Mouse (Mus musculus) kidney, embryonic 16.5 days (tissue): ENCODE data around the gene Tmem45a2. TPM values are rescaled to one million over a fixed set of nuclear protein-coding genes. Genes with fewer than 3 reads are reported as not detected.
"Not testable (repeated sequence)": the region's sequence is repeated elsewhere in the genome, so short reads cannot be mapped to it uniquely, and the experiment has no call there.

Experiments
- ATAC-seq: fragments of 200-750 bp; cut with Nextera tagmentation; 2 replicates; pipeline ENCODE4 v1.8.0; 2017; ENCODE audit warnings: moderate TSS enrichment; ENCODE audit not compliant: low FRiP score, low TSS enrichment
- H3K27ac ChIP-seq: fragments of 300-500 bp; sonication (generic); 2 replicates; pipeline ENCODE4 v1.5.1; 2014; ENCODE audit warnings: low read length
- H3K27me3 ChIP-seq: fragments of 300-500 bp; sonication (generic); 2 replicates; pipeline ENCODE4 v1.6.1; 2014; ENCODE audit warnings: low read length, control low read depth, mixed read lengths; ENCODE audit not compliant: insufficient read depth
- H3K36me3 ChIP-seq: fragments of 300-500 bp; sonication (generic); 2 replicates; pipeline ENCODE4 v1.6.1; 2014; ENCODE audit warnings: low read length, control low read depth, mixed read lengths; ENCODE audit not compliant: insufficient read depth
- H3K4me1 ChIP-seq: fragments of 300-500 bp; sonication (generic); 2 replicates; pipeline ENCODE4 v1.6.1; 2014; ENCODE audit warnings: low read length, control low read depth, mixed read lengths; ENCODE audit not compliant: insufficient read depth
- H3K4me2 ChIP-seq: fragments of 300-500 bp; sonication (generic); replicated peaks from 2 replicates; pipeline ENCODE4 v1.6.1; 2014; ENCODE audit warnings: low read depth, low read length
- H3K4me3 ChIP-seq: fragments of 300-500 bp; sonication (generic); 2 replicates; pipeline ENCODE4 v1.5.1; 2014; ENCODE audit warnings: mild to moderate bottlenecking, low read length
- H3K9ac ChIP-seq: fragments of 300-500 bp; sonication (generic); replicated peaks from 2 replicates; pipeline ENCODE4 v1.6.1; 2014; ENCODE audit warnings: low read length
- H3K9me3 ChIP-seq: fragments of 300-500 bp; sonication (generic); 2 replicates; pipeline ENCODE4 v1.6.1; 2016; ENCODE audit warnings: low read length, control low read depth
- WGBS: fragments of 180-500 bp; shearing (Covaris S2); extraction: QIAGEN DNeasy Blood & Tissue Kit; methylation state at CpG from one replicate; pipeline ENCODE4 v1.1.7; 2014; 5-methylcytosine and 5-hydroxymethylcytosine counted together
- polyA plus RNA-seq: library from polyadenylated mRNA; unstranded; fragments of >200 nt; fragmentation: Nextera tagmentation; extraction: Ambion mirVana; gene quantifications from 2 replicates; pipeline ENCODE4 v1.2.1, GENCODE M21; 2015

Gene Tmem45a2
- polyA plus RNA-seq, 1 experiment from 2014 or later = 0.09 TPM

DNA sequence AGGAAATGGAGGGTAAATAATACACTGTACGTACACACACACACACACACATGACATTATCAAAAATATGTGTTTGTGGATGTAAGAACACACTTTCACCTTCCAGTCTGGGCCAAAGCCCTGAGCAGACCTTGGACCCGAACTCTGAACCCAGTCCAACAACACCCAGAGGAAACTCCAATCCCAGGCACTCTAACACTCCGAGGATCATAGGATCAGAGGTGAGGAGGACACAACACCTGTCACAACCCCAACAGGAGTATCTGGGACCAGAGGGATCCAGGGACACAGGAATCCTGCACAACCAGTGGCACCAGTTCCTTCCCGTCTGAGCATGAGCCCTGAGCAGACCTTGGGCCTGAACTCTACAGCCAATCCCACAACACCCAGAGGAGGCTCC is 8.4 kb upstream of the Tmem45a2 start:
- H3K4me1 ChIP-seq = no peaks in the 10 kb centered on the region
- no peak for ATAC-seq
- no peak overlapping the region for H3K4me3 ChIP-seq
- H3K27me3 ChIP-seq = no peaks in the 10 kb centered on the region
- no peak overlapping the region for H3K9ac ChIP-seq
- WGBS = 83% methylated on average over 4 of the region's 4 CpGs
- H3K9me3 ChIP-seq = no peaks in the 10 kb centered on the region
- H3K4me2 ChIP-seq = no peak overlapping the region
- no peaks in the 10 kb centered on the region for H3K36me3 ChIP-seq
- no peak overlapping the region for H3K27ac ChIP-seq

DNA sequence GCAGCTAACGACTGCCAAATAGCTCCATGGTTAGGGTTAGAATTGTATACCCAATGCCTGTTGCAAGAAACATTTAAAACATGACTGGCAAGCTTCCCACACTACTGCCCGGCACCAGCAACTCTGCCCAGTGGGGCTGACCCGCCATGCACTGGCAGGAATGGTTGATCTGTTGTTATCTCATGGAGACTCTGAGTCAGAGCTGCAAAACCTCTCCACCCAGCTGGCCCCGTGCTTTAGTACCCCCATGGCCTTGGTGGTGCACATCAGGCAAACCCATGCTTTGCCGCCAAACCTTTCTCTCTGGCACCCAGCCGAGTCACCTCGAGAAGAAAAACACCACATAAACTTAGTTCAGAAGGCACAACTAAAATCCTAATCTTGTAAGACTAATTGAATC is 4.8 kb upstream of the Tmem45a2 start:
- Histone ChIP-seq H3K27ac (no peak overlapping the region), H3K4me2 (no peak overlapping the region), H3K9me3 (no peaks in the 10 kb centered on the region), H3K27me3 (no peaks in the 10 kb centered on the region), H3K9ac (no peak overlapping the region), H3K4me1 (no peaks in the 10 kb centered on the region), H3K4me3 (no peak overlapping the region), H3K36me3 (no peaks in the 10 kb centered on the region)
- WGBS = 79% methylated on average over 7 of the region's 7 CpGs
- ATAC-seq = no peak

DNA sequence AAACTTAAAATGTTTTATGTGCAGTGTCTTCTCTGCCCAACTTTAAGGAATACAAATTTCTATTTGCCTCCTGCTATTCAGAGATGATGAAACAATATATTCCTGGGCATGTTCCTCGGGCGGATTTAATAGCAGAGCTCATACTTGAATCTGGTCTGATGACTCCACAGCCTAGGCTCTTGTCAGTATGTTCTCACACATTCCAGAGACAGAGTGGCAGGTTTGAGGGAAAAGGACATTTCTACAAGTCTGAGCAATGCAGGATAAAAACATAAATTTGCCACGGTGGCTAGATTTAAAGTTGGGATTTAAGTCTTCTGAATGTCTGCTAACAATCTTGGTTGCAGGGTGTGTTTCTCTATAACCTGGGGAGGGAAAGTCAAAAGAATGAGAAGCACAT is 9.1 kb downstream of the Tmem45a2 start:
- Histone ChIP-seq H3K36me3 (no peaks in the 10 kb centered on the region), H3K9me3 (no peaks in the 10 kb centered on the region), H3K9ac (no peak overlapping the region), H3K4me1 (no peaks in the 10 kb centered on the region), H3K27ac (no peak overlapping the region), H3K4me3 (no peak overlapping the region), H3K27me3 (no peaks in the 10 kb centered on the region), H3K4me2 (no peak overlapping the region)
- 88% methylated on average over 3 of the region's 3 CpGs for WGBS
- no peak for ATAC-seq

DNA sequence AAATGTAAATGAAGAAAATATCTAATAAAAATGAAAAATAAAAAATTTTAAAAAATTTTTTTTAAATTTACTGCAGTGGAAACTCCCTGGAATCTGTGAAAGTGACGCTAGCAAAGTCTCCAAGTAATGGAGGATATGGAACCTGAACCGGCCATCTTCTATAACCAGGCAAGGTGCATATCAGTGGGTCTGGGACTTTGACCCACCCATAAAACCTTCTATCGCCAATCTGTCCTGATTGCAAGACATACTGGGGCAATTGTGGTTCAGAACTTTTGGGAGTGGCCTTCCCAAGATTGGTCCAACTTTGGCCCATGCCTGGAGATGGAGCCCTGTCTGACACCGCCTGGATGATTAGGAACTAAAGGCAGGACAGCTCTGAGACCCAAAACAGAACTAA is 14.2 kb downstream of the Tmem45a2 start:
- 88% methylated on average over 4 of the region's 4 CpGs for WGBS
- Histone ChIP-seq H3K27ac (no peak overlapping the region), H3K9ac (no peak overlapping the region), H3K4me3 (no peak overlapping the region), H3K4me1 (no peaks in the 10 kb centered on the region), H3K36me3 (no peaks in the 10 kb centered on the region), H3K4me2 (no peak overlapping the region), H3K9me3 (no peaks in the 10 kb centered on the region), H3K27me3 (no peaks in the 10 kb centered on the region)
- ATAC-seq = no peak

DNA sequence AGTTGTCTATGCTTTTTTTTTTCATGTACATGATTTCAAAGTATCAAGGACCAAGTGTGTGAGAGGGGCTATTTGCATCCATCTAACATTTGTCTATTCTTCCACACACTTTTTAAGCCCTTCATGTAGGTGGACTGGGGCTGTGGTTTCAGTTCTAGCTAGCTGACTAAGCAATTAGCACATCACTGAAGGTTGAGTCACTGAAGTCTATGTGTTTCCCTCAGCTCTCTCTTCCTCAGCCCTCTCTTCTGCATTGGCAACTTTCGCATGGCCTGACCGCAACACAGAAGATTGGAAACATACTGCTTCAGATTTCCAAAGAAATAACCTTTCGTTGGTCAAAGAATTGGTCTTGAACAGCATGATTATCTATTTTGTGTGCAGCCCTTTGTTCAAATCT is 21.2 kb downstream of the Tmem45a2 start:
- Histone ChIP-seq H3K9me3 (no peaks in the 10 kb centered on the region), H3K27me3 (no peaks in the 10 kb centered on the region), H3K36me3 (no peaks in the 10 kb centered on the region), H3K4me3 (no peak overlapping the region), H3K27ac (no peak overlapping the region), H3K4me1 (no peaks in the 10 kb centered on the region), H3K4me2 (no peak overlapping the region), H3K9ac (no peak overlapping the region)
- WGBS = 93% methylated on average over 3 of the region's 3 CpGs
- ATAC-seq = no peak

DNA sequence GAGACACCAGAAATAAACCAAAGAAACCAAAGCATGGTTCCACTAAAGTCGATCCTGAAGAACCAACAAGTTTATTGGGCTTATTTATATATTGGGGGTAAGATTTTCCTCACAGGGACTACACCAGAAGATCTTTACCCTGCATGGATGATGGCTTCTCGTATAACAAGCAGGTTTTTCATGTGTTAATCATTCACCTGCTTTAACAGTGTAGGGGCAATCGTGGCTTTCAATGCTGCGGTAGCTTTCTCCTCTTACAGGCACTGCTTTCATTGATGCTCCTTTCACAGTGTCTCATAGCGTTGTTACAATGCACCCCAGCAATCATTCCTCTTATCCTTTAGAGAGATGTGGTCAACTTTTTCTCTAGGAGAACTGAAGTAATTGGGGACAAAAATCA is 32.6 kb downstream of the Tmem45a2 start:
- ATAC-seq = peak; percentile 82; the same call in 1 of the 2 replicates

DNA sequence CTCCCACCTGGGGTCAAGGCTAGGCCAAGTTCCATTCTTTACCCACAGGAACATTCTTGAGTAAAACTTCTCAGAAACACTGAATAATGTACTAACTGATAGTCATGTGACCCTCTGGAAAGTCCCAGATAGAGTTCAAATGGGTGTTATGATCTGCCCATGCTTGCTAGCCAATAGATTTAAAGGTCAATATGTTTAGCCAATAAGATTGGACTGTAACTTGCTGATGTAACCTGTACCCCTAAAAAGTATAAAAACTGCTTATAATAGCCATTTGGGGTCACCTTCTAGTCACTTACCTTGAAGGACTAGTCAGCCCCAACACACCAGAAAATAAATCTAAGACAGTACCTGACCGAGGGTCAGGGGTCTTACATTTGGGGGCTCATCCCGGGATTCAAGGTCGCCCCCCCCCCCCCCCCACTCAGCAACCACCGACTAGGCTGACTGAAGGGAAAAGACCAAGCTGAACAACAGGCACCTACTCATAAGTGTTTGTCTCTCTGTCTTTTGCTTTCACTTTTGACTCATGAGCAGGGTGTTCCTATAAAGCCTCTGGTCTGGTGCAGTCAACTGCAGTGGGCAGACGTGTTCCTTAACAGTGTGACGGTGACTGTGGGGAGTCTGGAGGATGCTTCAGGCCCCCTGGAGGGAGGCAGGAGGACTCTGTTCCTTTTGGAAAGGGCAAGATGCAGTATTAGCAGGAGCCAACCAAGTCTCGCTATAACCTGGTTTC is 40.9 kb downstream of the Tmem45a2 start:
- no peaks in the 10 kb centered on the region for H3K27me3 ChIP-seq
- H3K36me3 ChIP-seq = no peaks in the 10 kb centered on the region
- no peaks in the 10 kb centered on the region for H3K9me3 ChIP-seq
- WGBS = 78% methylated on average over 7 of the region's 7 CpGs
- no peaks in the 10 kb centered on the region for H3K4me1 ChIP-seq
- no peak overlapping the region for H3K9ac ChIP-seq
- no peak overlapping the region for H3K4me3 ChIP-seq
- no peak overlapping the region for H3K4me2 ChIP-seq
- no peak for ATAC-seq
- no peak overlapping the region for H3K27ac ChIP-seq

More for the DNA sequence above, 32.6 kb downstream of the Tmem45a2 start:
- WGBS = 41% methylated on average over 5 of the region's 5 CpGs
- H3K36me3 ChIP-seq = no peaks in the 10 kb centered on the region
- H3K4me2 ChIP-seq = no peak overlapping the region
- H3K27me3 ChIP-seq = no peaks in the 10 kb centered on the region
- H3K9me3 ChIP-seq = no peaks in the 10 kb centered on the region
- no peak overlapping the region for H3K4me3 ChIP-seq
- no peak overlapping the region for H3K9ac ChIP-seq
- H3K4me1 ChIP-seq = no peaks in the 10 kb centered on the region
- no peak overlapping the region for H3K27ac ChIP-seq

DNA sequence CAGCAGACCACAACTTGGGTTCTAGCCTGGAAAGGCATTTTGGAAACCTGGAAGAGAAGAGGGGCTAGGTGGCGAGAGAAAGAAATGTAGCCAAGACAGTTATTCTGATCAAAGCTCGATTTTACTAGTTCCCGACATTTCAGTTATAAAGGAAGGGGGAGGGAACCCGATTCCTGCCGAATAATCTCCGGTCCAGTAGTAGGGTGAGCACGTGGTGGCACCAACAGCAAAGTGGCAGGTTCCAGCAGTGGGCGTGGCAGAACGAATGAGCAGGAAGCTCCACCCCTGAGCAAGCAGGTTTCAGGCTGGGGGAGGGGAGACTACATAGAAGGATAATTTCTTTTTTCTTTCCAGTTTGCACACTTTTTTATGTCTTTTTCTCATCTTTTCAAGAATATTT is 72.9 kb downstream of the Tmem45a2 start:
- H3K27me3 ChIP-seq, H3K9ac ChIP-seq, H3K27ac ChIP-seq, H3K4me3 ChIP-seq, H3K4me1 ChIP-seq, H3K36me3 ChIP-seq, H3K4me2 ChIP-seq, H3K9me3 ChIP-seq, ATAC-seq: not testable (repeated sequence)
- 89% methylated on average over 8 of the region's 9 CpGs for WGBS

Other genes with a start within 250 kb of the Tmem45a2 start
- gene Tmem45a, start 185.2 kb downstream of the Tmem45a2 start, polyA plus RNA-seq = 28.2 and 33.7 TPM in 2 replicates
- gene Lnp1, start 143.3 kb downstream of the Tmem45a2 start, polyA plus RNA-seq = not detected in 2 replicates
- 39.2 and 44.4 TPM in 2 replicates for gene Tomm70a, start 50.3 kb upstream of the Tmem45a2 start, polyA plus RNA-seq
- gene Nit2, start 96.0 kb upstream of the Tmem45a2 start, polyA plus RNA-seq = 110 and 115 TPM in 2 replicates
- 25.4 and 26.9 TPM in 2 replicates for gene Tbc1d23, start 160.1 kb upstream of the Tmem45a2 start, polyA plus RNA-seq
- gene Tmem30c, start 221.5 kb upstream of the Tmem45a2 start, polyA plus RNA-seq = 0.13 TPM in 1 of 2 replicates, not detected in the other